Mouse (Mus musculus): ENCODE measurements around the gene Zfp202.

Zfp202 gene

GRCm38 (mm10) chr9:40241223-40241801 lies 49.2 kb downstream of the Zfp202 start:
- peak; percentile 51 to 62 for DNase-seq

DNA sequence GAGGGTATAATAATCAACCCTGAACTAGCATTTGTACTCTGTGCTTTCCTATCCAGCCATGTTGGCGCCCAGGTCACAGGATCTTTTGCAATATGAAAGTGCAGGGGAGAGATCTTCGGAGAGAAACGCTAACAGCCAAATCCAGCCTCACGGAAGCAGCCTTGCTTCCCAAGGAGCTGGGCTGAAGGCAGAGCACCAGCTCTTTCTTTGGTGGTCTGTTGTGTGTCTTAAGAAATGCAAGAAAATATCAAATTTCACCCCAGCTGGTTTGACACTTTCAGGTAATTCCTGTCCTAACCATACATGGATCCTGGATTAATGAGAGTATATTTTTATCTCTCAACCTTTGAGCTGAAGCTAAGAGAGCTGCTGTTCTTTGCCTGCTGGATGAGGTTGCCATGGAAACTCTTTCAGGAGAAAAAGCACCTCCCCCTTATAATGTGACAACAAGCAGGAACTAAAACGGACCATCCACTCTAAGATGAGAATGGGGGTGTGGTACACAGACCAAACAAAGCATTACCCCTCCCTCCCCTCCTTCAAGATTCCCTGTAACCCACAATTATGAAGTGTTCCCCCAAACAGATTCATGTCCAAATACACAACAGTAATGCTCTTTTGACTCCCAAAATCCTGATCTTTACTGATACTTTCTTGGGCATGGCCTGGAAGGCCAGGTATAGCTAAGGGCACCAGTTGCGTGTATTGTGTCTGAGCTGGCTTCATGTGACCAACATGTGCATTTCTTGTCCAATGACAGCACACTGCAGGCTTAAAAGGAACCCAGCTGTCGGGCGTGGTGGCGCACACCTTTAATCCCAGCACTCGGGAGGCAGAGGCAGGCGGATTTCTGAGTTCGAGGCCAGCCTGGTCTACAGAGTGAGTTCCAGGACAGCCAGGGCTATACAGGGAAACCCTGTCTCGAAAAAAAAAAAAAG lies 50.1 kb downstream of the Zfp202 start:
- DNase-seq, result no peak

- DNase-seq, result no peak
These were observed 53.4 kb downstream of the Zfp202 start for GRCm38 (mm10) chr9:40245466-40245865.

GRCm38 (mm10) chr9:40245974-40246665 lies 54.0 kb downstream of the Zfp202 start:
- no peak for DNase-seq

- DNase-seq, result no peak
These were observed 54.6 kb downstream of the Zfp202 start for GRCm38 (mm10) chr9:40246702-40247101.

GRCm38 (mm10) chr9:40249106-40249505 lies 57.0 kb downstream of the Zfp202 start:
- peak; percentile 30 to 71 for DNase-seq

DNA sequence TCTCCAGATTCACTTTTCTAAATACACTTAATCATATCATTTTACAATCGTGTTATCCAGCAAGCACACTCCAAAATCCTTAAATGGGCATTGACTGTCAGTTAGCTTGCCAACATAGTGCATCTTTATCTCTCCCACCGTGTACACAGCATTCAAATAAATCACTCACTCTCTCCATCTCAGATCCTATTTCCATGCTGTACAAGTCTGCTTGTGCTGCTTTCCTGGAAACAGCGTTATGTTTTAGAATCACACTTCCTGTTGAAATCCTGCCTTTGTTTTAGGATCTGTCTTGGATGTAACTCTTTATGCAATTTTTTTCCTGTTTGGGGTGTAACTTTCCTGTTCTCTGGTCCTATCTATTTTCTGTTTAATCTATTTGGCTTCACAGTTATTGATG lies 60.3 kb downstream of the Zfp202 start:
- no peak for DNase-seq
